Mouse (Mus musculus) cerebellum, adult 2 months (tissue): ENCODE measurements around the gene Zfp101. TPM values are rescaled to one million over a fixed set of nuclear protein-coding genes. Genes with fewer than 3 reads are reported as not detected.

Source experiments
- DNase-seq, 2 experiments: peaks; one replicate each; pipeline ENCODE4 v3.0.0; 2021
- H3K27ac ChIP-seq: fragments of 200-500 bp; 2 replicates; pipeline ENCODE4 v1.5.1; 2012; ENCODE audit warnings: low read length, control low read depth, inconsistent platforms; ENCODE audit not compliant: insufficient read depth
- H3K27me3 ChIP-seq: fragments of 200-500 bp; 2 replicates; pipeline ENCODE4 v1.6.1; 2012; ENCODE audit warnings: inconsistent platforms, mild to moderate bottlenecking, low read length, moderate library complexity; ENCODE audit not compliant: control insufficient read depth, insufficient read depth
- H3K4me1 ChIP-seq: fragments of 200-500 bp; 2 replicates; pipeline ENCODE4 v1.6.1; 2011; ENCODE audit warnings: low read length; ENCODE audit not compliant: control insufficient read depth, insufficient read depth
- H3K4me3 ChIP-seq: fragments of 200-500 bp; replicated peaks from 2 replicates; pipeline ENCODE3; 2011; ENCODE audit warnings: mild to moderate bottlenecking, low read depth, low read length, control low read depth; ENCODE audit not compliant: insufficient read depth
- CTCF ChIP-seq: fragments of 200-500 bp; IDR thresholded peaks from 2 replicates; pipeline ENCODE4 v1.5.1; 2011; ENCODE audit warnings: low read depth, mild to moderate bottlenecking, control low read depth, low read length, moderate library complexity, borderline replicate concordance; ENCODE audit not compliant: insufficient read depth
- POLR2A ChIP-seq: fragments of 200-500 bp; IDR thresholded peaks from 2 replicates; pipeline ENCODE4 v1.6.1; 2011; ENCODE audit warnings: low read length, control low read depth, borderline replicate concordance; ENCODE audit not compliant: insufficient read depth
- WGBS: fragments of 180-500 bp; shearing (Covaris S2); methylation state at CpG from one replicate; pipeline ENCODE4 v1.1.7; 2018; 5-methylcytosine and 5-hydroxymethylcytosine counted together
- polyA plus RNA-seq: library from polyadenylated mRNA; depleted of rRNA; stranded (reverse); fragments of >200 nt; gene quantifications from 2 replicates; pipeline ENCODE4 v1.2.3, GENCODE M21; 2012; rRNA removed

Zfp101 gene
- 12.7 and 13.1 TPM in 2 replicates for polyA plus RNA-seq

- peak; percentile 90 to 94 for DNase-seq
- Histone ChIP-seq H3K27me3 (no peaks in the 10 kb centered on the region), H3K4me3 (peak within 1 kb of the TSS; percentile 83), H3K27ac (peak within 1 kb of the TSS; percentile 82), H3K4me1 (no peaks in the 10 kb centered on the region)
- TF ChIP-seq POLR2A, result peak; percentile 42; the same call in 1 of the 2 replicates
- TF ChIP-seq CTCF, result no peak
- under 1% methylated on average over 44 of the region's 44 CpGs for WGBS
Measured at GRCm38 (mm10) chr17:33394182-33395034, at the start of gene Zfp101. Gene Zfp101 (minus strand): TSS chr17:33394641.

- DNase-seq, result no peak
- Histone ChIP-seq H3K4me3 (no peak overlapping the region), H3K27ac (no peak overlapping the region), H3K4me1 (no peaks in the 10 kb centered on the region), H3K27me3 (no peaks in the 10 kb centered on the region)
- TF ChIP-seq POLR2A (no peak), CTCF (no peak)
Measured at GRCm38 (mm10) chr17:33441159-33441558, 46.7 kb upstream of the Zfp101 start.

- no peak overlapping the region for H3K27ac ChIP-seq
- TF ChIP-seq CTCF, result no peak
- TF ChIP-seq POLR2A, result no peak
- DNase-seq, result peak in 1 of 2 experiments; percentile 14
- no peak overlapping the region for H3K4me3 ChIP-seq
- H3K27me3 ChIP-seq, result no peaks in the 10 kb centered on the region
- 50% methylated on average over 5 of the region's 5 CpGs for WGBS
- no peaks in the 10 kb centered on the region for H3K4me1 ChIP-seq
Measured at GRCm38 (mm10) chr17:33439922-33440321, 45.5 kb upstream of the Zfp101 start.

- Histone ChIP-seq H3K4me3 (no peak overlapping the region), H3K27me3 (no peaks in the 10 kb centered on the region), H3K27ac (no peak overlapping the region), H3K4me1 (no peaks in the 10 kb centered on the region)
- peak; percentile 80 to 86 for DNase-seq
- 71% methylated on average over 1 of the region's 1 CpGs for WGBS
- peak; percentile 63; the same call in 1 of the 2 replicates for TF ChIP-seq CTCF
- no peak for TF ChIP-seq POLR2A
Measured at GRCm38 (mm10) chr17:33439148-33439547, 44.7 kb upstream of the Zfp101 start.

GRCm38 (mm10) chr17:33432019-33432946, 37.8 kb upstream of the Zfp101 start, which contains the start of gene Actl9:
Gene Actl9 (plus strand): TSS chr17:33432896.
- H3K27ac ChIP-seq, result no peak within 1 kb of the TSS
- no peaks in the 10 kb centered on the region for H3K27me3 ChIP-seq
- no peaks in the 10 kb centered on the region for H3K4me1 ChIP-seq
- no peak for DNase-seq
- WGBS, result 87% methylated on average over 3 of the region's 3 CpGs
- TF ChIP-seq POLR2A, result no peak
- TF ChIP-seq CTCF, result no peak
- H3K4me3 ChIP-seq, result no peak within 1 kb of the TSS

- Histone ChIP-seq H3K27ac (no peak overlapping the region), H3K4me3 (no peak overlapping the region), H3K27me3 (no peaks in the 10 kb centered on the region), H3K4me1 (no peaks in the 10 kb centered on the region)
- no peak for TF ChIP-seq POLR2A
- TF ChIP-seq CTCF, result no peak
- WGBS, result 94% methylated on average over 5 of the region's 5 CpGs
- no peak for DNase-seq
Measured at GRCm38 (mm10) chr17:33392271-33392670, 2.2 kb downstream of the Zfp101 start.

GRCm38 (mm10) chr17:33385705-33386104, 8.7 kb downstream of the Zfp101 start:
- DNase-seq, result no peak
- Histone ChIP-seq H3K4me3 (no peak overlapping the region), H3K27me3 (no peaks in the 10 kb centered on the region), H3K4me1 (no peaks in the 10 kb centered on the region), H3K27ac (no peak overlapping the region)
- no peak for TF ChIP-seq POLR2A
- TF ChIP-seq CTCF, result no peak
